Mouse (Mus musculus): ENCODE measurements at regions not wholly inside any gene's neighbourhood (a gene's known extent, or its start where the extent isn't known, plus 50 kb on each side); places are given as distances from the start of the nearest gene placed in this dataset.
A peak's percentile ranks its signal among the peaks of the same experiment; 100 is the strongest.

- Histone ChIP-seq H3K79me2 (replicated peaks; ENCODE audit: control insufficient read depth, extremely low read depth, insufficient read depth, poor library complexity, severe bottlenecking) (no peaks in the 10 kb centered on the region), H3K27me3 (replicated peaks) (no peaks in the 10 kb centered on the region), H3K4me1 (ENCODE audit: control insufficient read depth in 1 of 2, insufficient read depth in 2 of 2) (peaks cover 20 to 37% of the 10 kb centered on the region in 2 experiments), H3K4me3 (replicated peaks in 1 of 3; ENCODE audit: low read depth in 2 of 3, low read length in 2 of 3, poor library complexity in 1 of 3) (no peak overlapping the region), H3K4me2 (ENCODE audit: insufficient read depth, low read depth, poor library complexity, severe bottlenecking) (no peak overlapping the region), H3K9me3 (replicated peaks; ENCODE audit: low read length) (peaks cover 7% of the 10 kb centered on the region), H3K27ac (ENCODE audit: insufficient read depth, low read depth) (no peak overlapping the region), H3K36me3 (replicated peaks in 1 of 2; ENCODE audit: control insufficient read depth in 1 of 2, insufficient read depth in 1 of 2, low read length in 1 of 2) (no peaks in the 10 kb centered on the region), H3K9ac (ENCODE audit: insufficient read depth, low read depth) (no peak overlapping the region)
- DNase-seq (ENCODE audit: extremely low read depth), result no peak
- TF ChIP-seq KAT2A (IDR thresholded peaks at IDR 0.05; ENCODE audit: insufficient replicate concordance, low read length), result no peak
- TF ChIP-seq MAZ (IDR thresholded peaks at IDR 0.05; ENCODE audit: low read depth, low read length), result no peak
- TF ChIP-seq USF2 (conservative IDR thresholded peaks at IDR 0.05; ENCODE audit: low read depth, low read length), result no peak
- TF ChIP-seq NELFE (IDR thresholded peaks at IDR 0.05; ENCODE audit: low read depth, low read length), result no peak
- no peak for TF ChIP-seq PAX5 (IDR thresholded peaks at IDR 0.05; ENCODE audit: low read length)
- TF ChIP-seq BHLHE40 (IDR thresholded peaks at IDR 0.05; ENCODE audit: low read depth, low read length), result no peak
- no peak for TF ChIP-seq MAX (IDR thresholded peaks at IDR 0.05; ENCODE audit: low read length)
- no peak for TF ChIP-seq ELF1 (IDR thresholded peaks at IDR 0.05; ENCODE audit: low read depth, low read length)
- TF ChIP-seq JUN (IDR thresholded peaks at IDR 0.05; ENCODE audit: insufficient read depth, low read depth, low read length), result no peak
- no peak for TF ChIP-seq MXI1 (IDR thresholded peaks at IDR 0.05; ENCODE audit: low read depth, low read length)
- TF ChIP-seq EP300 (IDR thresholded peaks at IDR 0.05; ENCODE audit: low read length), result no peak
- TF ChIP-seq ZKSCAN1 (IDR thresholded peaks at IDR 0.05; ENCODE audit: borderline replicate concordance, low read depth, low read length), result no peak
- no peak for TF ChIP-seq ZNF384 (IDR thresholded peaks at IDR 0.05; ENCODE audit: low read depth, low read length)
- no peak for TF ChIP-seq POLR2A (IDR thresholded peaks at IDR 0.05; ENCODE audit: low read depth, low read length)
- no peak for TF ChIP-seq HCFC1 (IDR thresholded peaks at IDR 0.05; ENCODE audit: low read depth, low read length)
- no peak for TF ChIP-seq JUND (conservative IDR thresholded peaks at IDR 0.05; ENCODE audit: low read depth, low read length)
- TF ChIP-seq SIN3A (IDR thresholded peaks at IDR 0.05; ENCODE audit: low read length), result no peak
- TF ChIP-seq ZC3H11A (IDR thresholded peaks at IDR 0.05; ENCODE audit: low read depth, low read length), result no peak
- TF ChIP-seq CHD1 (IDR thresholded peaks at IDR 0.05; ENCODE audit: low read depth, low read length), result no peak
- no peak for TF ChIP-seq MAFK (IDR thresholded peaks at IDR 0.05; ENCODE audit: insufficient replicate concordance, low read length)
- dilution Hi-C loops (cut with MboI; ENCODE audit: extremely low pct_ligation_motif_present, extremely low pct_unique_long_range_greater_than_20kb, low sequenced_read_pairs) (no loop called here), in situ Hi-C loops (cut with MboI; ENCODE audit: low pct_ligation_motif_present, low pct_unique_long_range_greater_than_20kb, low sequenced_read_pairs) (no loop called here)
These were observed 128.6 kb upstream of the Rreb1 start for GRCm38 (mm10) chr13:37649467-37650080.

DNA sequence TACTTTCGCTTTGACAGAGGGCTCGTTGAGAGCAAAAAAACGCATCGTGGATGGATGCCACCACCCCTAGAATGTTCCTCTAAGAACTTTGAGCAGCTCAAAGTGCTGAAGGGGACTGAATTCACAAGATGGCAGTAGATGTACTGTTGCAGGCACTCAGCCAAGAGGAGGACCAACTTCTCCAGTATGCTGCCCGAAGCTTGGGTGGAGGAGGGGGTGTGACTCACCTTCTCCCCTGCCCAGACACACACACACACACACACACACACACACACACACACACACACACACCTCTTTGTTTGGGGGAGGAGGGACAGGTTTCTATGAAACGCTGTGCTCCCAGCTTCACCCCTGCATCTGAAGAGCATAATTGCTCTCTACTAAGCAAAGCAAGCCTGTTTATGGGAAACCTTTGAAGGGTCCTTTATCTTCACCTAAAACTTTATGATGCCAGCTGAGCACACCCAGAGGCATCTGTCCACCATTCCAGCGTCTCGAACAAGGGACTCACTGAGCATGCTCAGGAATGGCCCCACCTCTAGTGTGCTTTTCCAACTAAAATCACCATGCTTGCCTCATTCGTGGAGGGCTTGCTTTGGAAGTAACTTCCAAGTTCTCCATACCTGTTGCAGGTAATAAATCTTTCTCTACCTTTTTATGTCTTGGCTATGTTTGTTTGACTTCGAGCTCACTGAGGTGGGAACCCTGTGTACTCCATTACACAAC, 126.8 kb upstream of the Rreb1 start:
- Histone ChIP-seq H3K36me3 (replicated peaks in 1 of 2; ENCODE audit: control insufficient read depth in 1 of 2, insufficient read depth in 1 of 2, low read length in 1 of 2) (no peaks in the 10 kb centered on the region), H3K9me3 (replicated peaks; ENCODE audit: low read length) (peaks cover 7% of the 10 kb centered on the region), H3K79me2 (replicated peaks; ENCODE audit: control insufficient read depth, extremely low read depth, insufficient read depth, poor library complexity, severe bottlenecking) (no peaks in the 10 kb centered on the region), H3K4me3 (replicated peaks in 1 of 3; ENCODE audit: low read depth in 2 of 3, low read length in 2 of 3, poor library complexity in 1 of 3) (peak overlapping the region in 1 of 3 experiments; percentile 4), H3K4me2 (ENCODE audit: insufficient read depth, low read depth, poor library complexity, severe bottlenecking) (peak overlapping the region; percentile 33; the same call in 1 of the 2 replicates), H3K9ac (ENCODE audit: insufficient read depth, low read depth) (0 out of 2 replicates have a peak overlapping the region, but pooled peaks have one; percentile 2), H3K27ac (ENCODE audit: insufficient read depth, low read depth) (no peak overlapping the region), H3K4me1 (ENCODE audit: control insufficient read depth in 1 of 2, insufficient read depth in 2 of 2) (peaks cover 24 to 41% of the 10 kb centered on the region in 2 experiments), H3K27me3 (replicated peaks) (no peaks in the 10 kb centered on the region)
- peak; percentile 33 for DNase-seq (ENCODE audit: extremely low read depth)
- TF ChIP-seq EP300 (IDR thresholded peaks at IDR 0.05; ENCODE audit: low read length) (peak; percentile 54; the same call in 1 of the 2 replicates), IRF4 (IDR thresholded peaks at IDR 0.05; ENCODE audit: low read depth, low read length) (peak; percentile 38; the same call in 1 of the 2 replicates), SMC3 (IDR thresholded peaks at IDR 0.05; ENCODE audit: low read depth, low read length) (peak; percentile 66), TCF12 (IDR thresholded peaks at IDR 0.05; ENCODE audit: low read depth, low read length) (peak; percentile 43; the same call in 1 of the 2 replicates), ZNF384 (IDR thresholded peaks at IDR 0.05; ENCODE audit: low read depth, low read length) (0 out of 2 replicates have a peak, but pooled peaks have one; percentile 47), BHLHE40 (IDR thresholded peaks at IDR 0.05; ENCODE audit: low read depth, low read length) (0 out of 2 replicates have a peak, but pooled peaks have one; percentile 20), GABPA (IDR thresholded peaks at IDR 0.05; ENCODE audit: insufficient replicate concordance, low read depth, low read length) (no peak), ZC3H11A (IDR thresholded peaks at IDR 0.05; ENCODE audit: low read depth, low read length) (peak; percentile 40), MAX (IDR thresholded peaks at IDR 0.05; ENCODE audit: low read length) (no peak), NRF1 (IDR thresholded peaks at IDR 0.05; ENCODE audit: low read depth, low read length) (peak; percentile 85), MAZ (IDR thresholded peaks at IDR 0.05; ENCODE audit: low read depth, low read length) (peak; percentile 84), TBP (conservative IDR thresholded peaks at IDR 0.05; ENCODE audit: low read depth, low read length) (no peak), RAD21 (IDR thresholded peaks at IDR 0.05; ENCODE audit: low read depth, low read length) (peak; percentile 71), E2F4 (IDR thresholded peaks at IDR 0.05; ENCODE audit: insufficient replicate concordance, low read depth, low read length) (no peak), CHD2 (IDR thresholded peaks at IDR 0.05; ENCODE audit: low read length) (peak; percentile 59; the same call in 1 of the 2 replicates), CTCF (conservative IDR thresholded peaks at IDR 0.05 in 1 of 2, IDR thresholded peaks at IDR 0.05 in 1 of 2; ENCODE audit: low read depth in 2 of 2, low read length in 2 of 2) (peak in 1 of 2 experiments; percentile 60; a peak in 2 of 4 replicates)
- in situ Hi-C loops (cut with MboI; ENCODE audit: low pct_ligation_motif_present, low pct_unique_long_range_greater_than_20kb, low sequenced_read_pairs), result no loop called here
- dilution Hi-C loops (cut with MboI; ENCODE audit: extremely low pct_ligation_motif_present, extremely low pct_unique_long_range_greater_than_20kb, low sequenced_read_pairs), result no loop called here
